Mouse (Mus musculus): ENCODE measurements around the gene Slx4ip. TPM values are rescaled to one million over a fixed set of nuclear protein-coding genes. Genes with fewer than 3 reads are reported as not detected.

The Slx4ip gene
- polyA plus RNA-seq, 1 experiment from 2014 or later, result 8.4 TPM

DNA sequence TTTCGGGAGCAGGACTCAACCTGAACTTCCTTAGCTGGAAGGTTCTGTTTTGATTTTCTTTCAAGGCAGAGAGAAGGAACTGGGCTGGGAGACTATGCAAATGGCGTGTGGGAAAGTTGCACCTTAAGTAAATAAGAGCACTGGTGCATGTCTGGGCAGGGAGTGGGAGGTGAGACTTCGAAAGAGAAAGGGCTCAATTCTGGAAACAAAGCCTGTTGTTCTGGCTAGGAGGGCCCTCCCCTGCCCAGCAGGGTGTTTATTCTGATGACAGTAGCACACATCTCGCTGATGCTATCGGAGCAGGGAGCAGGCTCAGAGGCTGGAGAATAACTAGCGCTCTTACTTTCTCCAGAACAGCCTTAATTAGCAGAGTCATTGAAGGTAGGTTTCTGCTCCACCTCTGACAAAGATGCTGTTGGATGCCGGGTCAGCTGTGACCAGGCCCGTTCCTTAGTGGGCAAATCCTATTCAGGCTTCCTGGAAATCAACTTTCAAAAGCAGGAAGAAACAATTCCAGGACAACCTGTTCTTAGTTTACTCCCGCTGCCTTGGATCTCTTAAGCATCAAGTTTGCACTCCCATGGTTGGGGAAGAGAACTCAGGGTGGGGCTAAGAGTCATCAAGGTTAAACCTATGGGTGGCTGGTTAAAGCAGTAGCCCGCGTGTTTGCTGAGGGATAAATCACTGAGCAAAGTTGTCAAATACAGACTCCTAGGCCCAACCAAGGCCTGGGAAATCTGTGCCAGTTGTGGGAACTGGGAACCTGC is 207.4 kb downstream of the Slx4ip start:
- 29% methylated on average over 11 of the region's 11 CpGs for WGBS
- Histone ChIP-seq H3K4me3 (no peak overlapping the region), H3K4me1 (peaks cover 80% of the 10 kb centered on the region), H3K27ac (replicated peaks) (peak overlapping the region; percentile 22; the same call in 1 of the 2 replicates), H3K27me3 (replicated peaks; ENCODE audit: low read depth, poor library complexity, severe bottlenecking) (peaks cover 11% of the 10 kb centered on the region; the same call in 1 of the 2 replicates), H3K9me3 (no peaks in the 10 kb centered on the region), H3K36me3 (replicated peaks) (peaks cover 69% of the 10 kb centered on the region)
- no peak for DNase-seq (ENCODE audit: low spot score)

DNA sequence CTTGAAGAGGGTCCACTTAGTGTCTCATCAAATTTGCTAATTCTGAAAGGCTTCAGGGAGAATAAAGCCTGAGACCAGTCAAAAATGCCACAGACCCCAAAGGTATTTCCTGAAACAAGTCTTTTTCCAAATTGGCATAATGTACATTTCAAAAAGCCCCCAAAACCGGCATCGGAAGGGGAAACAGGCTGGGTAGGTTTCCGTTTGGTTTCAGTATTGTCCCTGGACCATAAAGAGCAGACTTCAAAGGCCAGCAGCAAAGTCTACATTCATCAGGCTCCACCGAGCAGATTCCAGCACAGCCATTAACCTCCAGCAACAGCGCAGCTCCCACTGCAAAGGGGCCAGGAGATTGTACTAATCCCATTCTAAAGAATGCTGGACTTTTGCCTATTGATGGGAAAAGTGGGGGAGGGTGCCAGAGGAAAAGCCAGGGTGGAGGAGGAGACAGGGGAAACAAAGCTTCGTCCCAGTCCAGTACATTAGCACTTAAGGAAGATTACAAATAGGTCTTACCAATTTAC is 208.3 kb downstream of the Slx4ip start:
- Histone ChIP-seq H3K27ac (replicated peaks) (peak overlapping the region; percentile 22; the same call in 1 of the 2 replicates), H3K36me3 (replicated peaks) (peaks cover 69% of the 10 kb centered on the region), H3K4me3 (no peak overlapping the region), H3K4me1 (peaks cover 73% of the 10 kb centered on the region), H3K9me3 (no peaks in the 10 kb centered on the region), H3K27me3 (replicated peaks; ENCODE audit: low read depth, poor library complexity, severe bottlenecking) (peaks cover 3% of the 10 kb centered on the region; the same call in 1 of the 2 replicates)
- 19% methylated on average over 6 of the region's 6 CpGs for WGBS
- no peak for DNase-seq (ENCODE audit: low spot score)

DNA sequence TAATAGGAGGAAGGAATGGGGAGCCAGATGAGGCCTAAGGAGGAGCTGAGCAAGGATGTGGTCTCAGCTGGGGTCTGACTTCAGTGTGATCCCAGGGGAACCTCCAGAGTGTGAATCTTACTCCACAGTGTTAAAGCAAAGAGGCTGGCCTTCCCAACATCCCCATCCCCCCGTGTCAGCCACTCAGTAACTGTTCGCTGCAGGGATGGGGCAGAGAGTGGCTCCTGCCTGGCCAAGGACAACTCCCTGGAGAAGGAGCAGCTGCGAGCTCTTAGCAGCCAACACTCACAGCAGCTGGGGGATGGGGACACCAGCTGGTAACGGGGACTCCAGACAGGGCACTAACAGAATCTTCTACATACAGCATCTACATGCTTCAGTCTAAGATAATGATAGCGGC is 210.1 kb downstream of the Slx4ip start:
- H3K27me3 ChIP-seq (replicated peaks; ENCODE audit: low read depth, poor library complexity, severe bottlenecking), result no peaks in the 10 kb centered on the region; the same call in 1 of the 2 replicates
- no peaks in the 10 kb centered on the region for H3K9me3 ChIP-seq
- peaks cover 73% of the 10 kb centered on the region for H3K36me3 ChIP-seq (replicated peaks)
- WGBS, result 41% methylated on average over 5 of the region's 5 CpGs
- no peak overlapping the region; the same call in 1 of the 2 replicates for H3K27ac ChIP-seq (replicated peaks)
- no peak for DNase-seq (ENCODE audit: low spot score)
- H3K4me1 ChIP-seq, result peaks cover 56% of the 10 kb centered on the region
- H3K4me3 ChIP-seq, result no peak overlapping the region

GRCm38 (mm10) chr2:137107203-137107602 is 216.2 kb downstream of the Slx4ip start:
- H3K27me3 ChIP-seq (replicated peaks; ENCODE audit: low read depth, poor library complexity, severe bottlenecking), result no peaks in the 10 kb centered on the region; the same call in 1 of the 2 replicates
- 50% methylated on average over 4 of the region's 4 CpGs for WGBS
- peak overlapping the region; percentile 72 for H3K27ac ChIP-seq (replicated peaks)
- peaks cover 56% of the 10 kb centered on the region for H3K4me1 ChIP-seq
- H3K9me3 ChIP-seq, result no peaks in the 10 kb centered on the region
- peak; percentile 8 for DNase-seq (ENCODE audit: low spot score)
- peaks cover 47% of the 10 kb centered on the region for H3K36me3 ChIP-seq (replicated peaks)
- no peak overlapping the region for H3K4me3 ChIP-seq

DNA sequence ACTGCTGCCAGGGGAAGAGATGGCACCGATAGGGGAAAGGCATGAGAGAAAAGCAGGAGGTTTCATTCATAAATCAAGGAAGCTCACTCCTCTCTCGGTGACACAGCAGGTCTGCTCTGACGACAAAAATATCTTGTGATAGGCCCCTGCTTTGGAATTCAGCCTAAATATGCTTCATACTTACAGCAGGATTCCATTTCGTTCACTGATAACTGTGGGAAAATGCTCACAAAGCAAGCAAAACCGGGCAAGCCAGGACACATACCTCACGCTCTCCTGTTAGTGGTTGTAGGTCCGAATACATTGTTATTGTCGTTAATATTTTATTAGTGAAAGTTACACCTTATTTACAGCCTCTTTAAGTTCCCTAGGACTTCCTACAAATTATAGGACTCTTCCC is 216.9 kb downstream of the Slx4ip start:
- peak; percentile 7 for DNase-seq (ENCODE audit: low spot score)
- Histone ChIP-seq H3K4me1 (peaks cover 64% of the 10 kb centered on the region), H3K36me3 (replicated peaks) (peaks cover 43% of the 10 kb centered on the region), H3K27me3 (replicated peaks; ENCODE audit: low read depth, poor library complexity, severe bottlenecking) (no peaks in the 10 kb centered on the region; the same call in 1 of the 2 replicates), H3K9me3 (no peaks in the 10 kb centered on the region), H3K4me3 (no peak overlapping the region), H3K27ac (replicated peaks) (peak overlapping the region; percentile 72)
- WGBS, result 72% methylated on average over 8 of the region's 8 CpGs

DNA sequence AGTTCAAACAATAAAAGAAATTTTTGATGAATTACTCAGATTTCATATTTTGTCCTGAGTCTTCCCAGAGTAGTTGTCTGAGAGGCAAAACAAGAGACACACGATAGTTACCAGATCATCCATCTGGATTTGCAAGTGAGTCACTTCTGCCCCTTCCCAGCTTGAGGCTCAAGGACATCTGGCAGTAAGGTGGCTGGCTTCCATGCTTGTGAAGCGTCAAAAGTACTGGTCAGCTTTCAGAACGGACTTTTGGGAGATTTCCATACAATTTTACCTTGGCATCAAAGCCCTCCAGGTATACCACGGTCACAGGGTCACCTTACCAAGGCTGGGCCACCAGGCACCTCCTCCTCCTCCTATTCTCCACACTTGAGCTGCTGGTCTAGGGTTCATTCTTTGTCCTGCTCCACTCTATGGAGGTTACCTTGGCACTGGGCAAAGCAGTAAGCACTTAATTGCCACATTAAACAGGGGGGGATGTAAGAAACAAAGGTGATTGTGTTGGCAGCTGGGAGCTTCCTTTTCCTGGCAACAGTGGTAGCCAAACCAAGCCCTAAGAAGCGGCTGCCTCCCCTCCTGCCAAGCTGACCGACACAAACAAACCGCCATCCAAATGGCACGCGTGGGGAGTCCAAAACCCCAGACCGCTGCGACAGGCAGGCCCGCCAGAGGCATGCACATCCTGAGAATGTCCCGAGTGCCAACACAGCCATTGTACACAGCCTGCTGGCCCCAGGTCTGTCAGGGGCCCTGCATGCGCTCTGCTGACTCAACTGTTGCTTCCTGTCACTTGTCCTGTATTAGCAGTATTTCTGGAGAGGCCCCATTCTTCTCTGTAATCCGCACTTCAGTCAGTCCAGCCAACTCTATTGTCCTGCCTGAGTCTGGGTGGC is 218.5 kb downstream of the Slx4ip start:
- H3K4me1 ChIP-seq, result peaks cover 80% of the 10 kb centered on the region
- peak overlapping the region; percentile 73 for H3K27ac ChIP-seq (replicated peaks)

GRCm38 (mm10) chr2:137110214-137110898 is 219.3 kb downstream of the Slx4ip start:
- no peaks in the 10 kb centered on the region for H3K9me3 ChIP-seq
- no peak overlapping the region for H3K4me3 ChIP-seq
- H3K36me3 ChIP-seq (replicated peaks), result peaks cover 19% of the 10 kb centered on the region
- DNase-seq (ENCODE audit: low spot score), result peak; percentile 18
- H3K27ac ChIP-seq (replicated peaks), result peak overlapping the region; percentile 73
- H3K4me1 ChIP-seq, result peaks cover 88% of the 10 kb centered on the region
- 28% methylated on average over 4 of the region's 4 CpGs for WGBS
- H3K27me3 ChIP-seq (replicated peaks; ENCODE audit: low read depth, poor library complexity, severe bottlenecking), result no peaks in the 10 kb centered on the region; the same call in 1 of the 2 replicates

More for the DNA sequence above, 218.5 kb downstream of the Slx4ip start:
- peaks cover 27% of the 10 kb centered on the region for H3K36me3 ChIP-seq (replicated peaks)
- H3K9me3 ChIP-seq, result no peaks in the 10 kb centered on the region
- H3K4me3 ChIP-seq, result peak overlapping the region; percentile 26; the same call in 1 of the 2 replicates
- WGBS, result 38% methylated on average over 15 of the region's 15 CpGs
- H3K27me3 ChIP-seq (replicated peaks; ENCODE audit: low read depth, poor library complexity, severe bottlenecking), result no peaks in the 10 kb centered on the region; the same call in 1 of the 2 replicates
- DNase-seq (ENCODE audit: low spot score), result peak; percentile 30

- Histone ChIP-seq H3K4me1 (peaks cover 87% of the 10 kb centered on the region), H3K36me3 (replicated peaks) (peaks cover 4% of the 10 kb centered on the region; the same call in 1 of the 2 replicates), H3K27ac (replicated peaks) (peak overlapping the region; percentile 97), H3K4me3 (peak overlapping the region; percentile 82), H3K9me3 (no peaks in the 10 kb centered on the region), H3K27me3 (replicated peaks; ENCODE audit: low read depth, poor library complexity, severe bottlenecking) (peaks cover 2% of the 10 kb centered on the region)
- 6% methylated on average over 12 of the region's 12 CpGs for WGBS
- DNase-seq (ENCODE audit: low spot score), result peak; percentile 52
These were observed 222.5 kb downstream of the Slx4ip start for GRCm38 (mm10) chr2:137113288-137114061.

- Histone ChIP-seq H3K9me3 (no peaks in the 10 kb centered on the region), H3K27me3 (replicated peaks; ENCODE audit: low read depth, poor library complexity, severe bottlenecking) (peaks cover 12% of the 10 kb centered on the region), H3K27ac (replicated peaks) (peak overlapping the region; percentile 97), H3K4me1 (peaks cover 77% of the 10 kb centered on the region), H3K36me3 (replicated peaks) (peaks cover 3% of the 10 kb centered on the region; the same call in 1 of the 2 replicates), H3K4me3 (peak overlapping the region; percentile 82)
- DNase-seq (ENCODE audit: low spot score), result peak; percentile 85
- WGBS, result under 1% methylated on average over 51 of the region's 51 CpGs
These were observed 223.5 kb downstream of the Slx4ip start for GRCm38 (mm10) chr2:137114248-137115096.

DNA sequence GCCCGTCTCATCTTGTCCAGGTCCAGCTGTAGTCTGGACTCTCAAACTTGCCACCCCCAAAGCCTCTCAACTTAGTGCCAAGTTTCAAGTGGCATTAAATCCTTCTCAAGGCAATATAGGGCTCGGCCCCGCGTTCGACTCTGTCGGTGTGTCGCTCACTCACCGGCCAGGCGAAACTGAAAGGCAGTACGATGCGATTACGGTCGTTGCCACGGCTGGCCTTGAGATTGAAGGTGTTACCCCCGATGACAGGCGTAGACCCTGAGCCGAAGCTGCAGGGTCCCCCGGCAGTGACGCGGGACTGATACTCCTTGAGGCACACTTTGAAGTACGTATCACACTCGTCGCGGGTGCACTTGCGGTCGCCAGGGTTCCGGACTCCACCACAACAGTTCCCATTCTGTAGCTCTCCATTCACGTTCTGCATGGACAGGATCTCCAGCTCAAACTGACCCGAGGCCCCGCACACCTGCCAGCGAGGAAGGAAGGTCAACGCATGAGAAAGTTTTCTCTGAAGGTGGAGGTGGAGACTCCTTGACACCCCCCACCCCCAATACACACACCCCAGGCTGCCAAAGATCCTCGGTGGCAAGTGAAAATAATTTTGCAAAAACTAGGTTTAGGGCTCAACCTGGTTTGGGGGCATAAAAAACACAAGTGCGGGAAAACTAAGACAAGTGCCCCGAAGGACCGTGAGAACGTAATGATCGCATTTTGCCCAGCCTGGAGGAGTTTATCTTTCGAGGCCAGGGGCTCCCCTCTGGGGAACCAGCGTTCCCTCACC is 224.4 kb downstream of the Slx4ip start:
- Histone ChIP-seq H3K27me3 (replicated peaks; ENCODE audit: low read depth, poor library complexity, severe bottlenecking) (peaks cover 12% of the 10 kb centered on the region), H3K9me3 (no peaks in the 10 kb centered on the region), H3K36me3 (replicated peaks) (no peaks in the 10 kb centered on the region), H3K4me3 (peak overlapping the region; percentile 82), H3K4me1 (peaks cover 67% of the 10 kb centered on the region), H3K27ac (replicated peaks) (peak overlapping the region; percentile 97)
- under 1% methylated on average over 40 of the region's 40 CpGs for WGBS
- peak; percentile 57 for DNase-seq (ENCODE audit: low spot score)
